Mouse (Mus musculus): ENCODE measurements around the gene Hint2.

The Hint2 gene

DNA sequence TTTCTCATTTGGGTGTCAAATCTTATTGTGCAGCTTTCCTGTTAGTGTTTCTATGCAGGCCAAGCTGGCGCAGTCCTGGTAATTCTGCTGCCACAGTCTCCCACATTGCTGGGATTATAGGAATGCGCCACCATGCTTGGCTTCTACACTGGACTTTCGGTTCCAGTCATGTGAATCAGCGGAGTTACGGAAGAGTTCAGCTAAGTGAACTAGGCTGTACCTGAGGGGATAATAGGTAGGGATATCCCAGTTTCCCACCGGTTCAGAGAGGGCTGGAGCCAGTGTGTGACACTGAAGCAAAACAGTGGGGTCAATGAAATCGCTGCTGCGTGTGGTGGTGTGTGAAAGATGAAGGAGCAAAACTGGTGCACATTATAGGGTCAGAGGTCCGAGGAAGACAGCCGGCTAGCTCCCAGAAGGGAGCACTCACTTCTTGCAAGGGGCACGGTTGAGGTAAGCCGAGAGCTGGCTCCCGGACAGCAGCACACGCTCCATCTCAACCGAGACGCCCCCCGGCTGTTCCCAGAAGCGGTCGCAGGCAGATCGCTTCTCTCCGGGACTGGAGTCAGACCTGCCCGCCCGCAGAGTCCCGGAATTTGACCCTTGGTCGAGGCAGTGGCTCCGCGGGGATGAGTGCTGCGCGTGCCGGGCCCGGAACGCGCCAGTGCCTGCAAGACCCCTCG, 469 bp downstream of the Hint2 start:
- no peak for DNase-seq (ENCODE audit: low read depth, low spot score)

DNA sequence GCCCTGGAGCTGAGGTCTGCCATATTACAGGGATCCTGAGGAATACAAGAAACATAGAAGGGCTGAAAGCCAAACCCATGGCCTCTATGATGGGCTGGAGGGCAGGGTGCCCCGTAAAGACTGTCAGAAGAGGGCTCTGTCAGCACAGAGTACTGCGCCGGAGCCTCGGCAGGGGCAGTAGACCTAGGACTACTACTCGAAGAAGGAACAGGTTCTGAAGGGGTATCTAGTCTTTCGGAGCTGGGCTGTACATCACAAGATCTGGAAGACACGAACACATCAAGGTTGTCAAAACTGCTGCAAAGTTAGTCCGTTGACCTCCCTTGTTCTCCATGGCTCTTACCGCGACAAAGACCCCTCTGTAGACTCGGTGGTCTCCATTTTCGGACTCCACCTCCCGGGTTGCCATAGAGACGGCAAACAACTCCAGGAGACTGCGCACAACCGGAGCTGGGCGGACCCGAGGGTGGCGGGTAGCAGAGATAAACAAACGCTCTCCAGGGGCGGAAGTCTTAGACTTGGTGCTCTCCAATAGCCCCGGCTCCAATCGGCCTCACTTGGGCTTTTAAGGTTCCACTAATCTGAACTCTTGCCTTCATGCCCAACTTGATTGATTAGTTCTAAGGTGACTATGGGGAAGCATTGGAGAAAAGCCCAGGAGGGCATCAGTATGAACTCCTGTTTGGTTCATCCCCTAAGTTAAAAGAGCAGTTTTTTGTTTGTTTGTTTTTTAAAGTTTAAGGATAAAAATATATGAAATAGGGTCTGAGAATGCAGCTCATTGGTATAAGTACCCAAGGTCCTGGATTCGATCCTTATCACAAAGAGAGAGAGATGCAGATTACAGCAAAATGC, 2.9 kb downstream of the Hint2 start, which contains the start of gene Spag8:
Gene Spag8 (minus strand): TSS at position 434 of the 855 bp plus-strand sequence.
- DNase-seq (ENCODE audit: low read depth, low spot score) = peak; percentile 57

DNA sequence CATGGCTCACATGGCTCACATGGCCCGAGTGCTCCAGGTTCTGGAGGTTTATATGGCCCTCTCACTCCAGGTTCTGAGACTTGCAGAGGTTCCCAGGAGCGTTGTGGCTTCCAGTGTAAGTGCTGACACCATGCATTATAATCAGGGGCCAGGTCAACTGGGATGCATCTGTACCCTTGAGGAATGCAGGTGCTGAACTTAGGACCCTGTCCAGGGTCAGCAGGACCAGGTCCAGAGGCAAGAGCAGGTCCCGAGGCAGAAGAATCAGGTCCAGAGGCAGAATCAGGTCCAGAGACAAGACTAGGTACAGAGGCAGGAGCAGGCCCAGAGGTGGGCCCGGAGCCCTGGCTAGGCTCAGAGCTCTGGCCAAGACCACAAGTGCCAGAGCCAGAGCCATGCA, 3.5 kb downstream of the Hint2 start:
- DNase-seq (ENCODE audit: low read depth, low spot score) = no peak

DNA sequence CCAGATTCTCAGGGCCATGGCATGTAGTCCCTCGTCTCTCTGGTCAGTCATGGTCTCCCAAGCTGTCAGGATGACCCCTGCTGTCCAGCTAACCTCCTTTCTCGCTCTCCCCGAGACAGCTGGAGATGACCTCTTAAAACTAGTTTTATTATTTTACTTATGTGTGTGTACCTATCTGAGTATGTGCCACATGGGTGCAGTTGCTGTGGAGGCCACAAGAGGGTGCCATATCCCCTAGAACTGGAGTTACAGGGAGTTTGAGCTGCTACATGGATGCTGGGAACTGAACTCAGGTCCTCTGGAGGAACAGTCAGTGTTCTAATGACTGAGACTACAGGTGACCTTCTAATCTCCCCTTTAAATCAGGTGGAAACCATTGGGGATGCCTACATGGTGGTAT, 6.5 kb downstream of the Hint2 start:
- DNase-seq (ENCODE audit: low read depth, low spot score) = no peak

DNA sequence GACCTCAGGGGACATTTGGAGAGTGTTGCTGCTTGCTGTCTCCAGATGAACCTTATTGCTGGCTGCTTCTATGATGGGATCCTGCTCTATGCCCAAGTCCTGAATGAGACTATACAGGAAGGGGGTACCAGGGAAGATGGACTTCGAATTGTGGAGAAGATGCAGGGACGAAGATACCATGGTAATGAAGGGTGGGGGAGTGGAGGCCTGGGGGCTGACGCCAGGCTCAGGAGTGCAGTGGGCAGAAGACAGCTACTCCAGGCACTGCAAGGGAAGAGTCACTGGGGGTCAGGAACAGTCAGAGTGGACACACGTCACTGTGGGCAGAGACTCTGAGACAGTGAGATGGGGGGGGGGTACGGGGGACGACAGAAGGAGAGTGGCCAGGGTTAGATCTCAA, 15.8 kb downstream of the Hint2 start:
- DNase-seq (ENCODE audit: low read depth, low spot score) = no peak

DNA sequence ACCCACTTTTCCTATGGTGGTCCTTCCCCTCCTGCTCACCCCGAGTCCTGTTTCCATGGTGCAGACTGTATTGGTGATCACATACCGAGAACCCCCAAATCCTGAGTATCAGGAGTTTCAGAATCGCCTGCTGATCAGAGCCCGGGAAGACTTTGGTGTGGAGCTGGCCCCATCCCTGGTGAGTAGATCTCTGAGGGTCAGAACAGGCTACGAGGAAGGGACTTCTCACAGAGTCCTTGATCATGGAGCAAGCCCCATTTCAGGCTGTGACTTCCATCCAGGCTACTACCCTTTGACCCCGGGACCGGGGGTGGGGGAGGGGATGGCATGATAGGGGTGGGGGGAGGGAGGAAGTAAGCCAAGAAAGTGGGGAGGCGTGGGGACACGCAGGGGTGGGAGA, 16.2 kb downstream of the Hint2 start:
- DNase-seq (ENCODE audit: low read depth, low spot score) = no peak

GRCm38 (mm10) chr4:43636751-43637150, 19.5 kb downstream of the Hint2 start:
- DNase-seq (ENCODE audit: low read depth, low spot score) = no peak

GRCm38 (mm10) chr4:43634621-43635374, 21.5 kb downstream of the Hint2 start:
- no peak for DNase-seq (ENCODE audit: low read depth, low spot score)

DNA sequence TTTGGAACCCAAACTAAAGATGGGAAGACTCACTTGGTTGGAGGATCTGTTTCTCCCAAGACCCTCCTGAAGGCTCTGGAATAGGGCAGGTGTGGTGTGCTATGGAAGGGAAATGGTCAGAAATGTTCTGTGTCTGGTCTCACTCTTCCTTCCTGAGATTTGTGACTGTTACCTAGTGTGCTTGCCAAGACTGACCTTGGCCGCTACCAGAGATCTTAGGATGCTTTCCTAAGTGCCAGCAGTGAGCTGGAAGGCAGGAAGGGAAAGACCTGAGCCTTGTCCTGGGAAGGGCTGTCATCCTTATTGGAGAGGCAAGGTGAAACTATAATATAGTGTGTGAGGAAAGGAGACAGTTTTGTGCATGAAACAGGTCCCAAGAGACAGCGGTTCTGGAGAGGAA, 22.5 kb downstream of the Hint2 start:
- no peak for DNase-seq (ENCODE audit: low read depth, low spot score)

DNA sequence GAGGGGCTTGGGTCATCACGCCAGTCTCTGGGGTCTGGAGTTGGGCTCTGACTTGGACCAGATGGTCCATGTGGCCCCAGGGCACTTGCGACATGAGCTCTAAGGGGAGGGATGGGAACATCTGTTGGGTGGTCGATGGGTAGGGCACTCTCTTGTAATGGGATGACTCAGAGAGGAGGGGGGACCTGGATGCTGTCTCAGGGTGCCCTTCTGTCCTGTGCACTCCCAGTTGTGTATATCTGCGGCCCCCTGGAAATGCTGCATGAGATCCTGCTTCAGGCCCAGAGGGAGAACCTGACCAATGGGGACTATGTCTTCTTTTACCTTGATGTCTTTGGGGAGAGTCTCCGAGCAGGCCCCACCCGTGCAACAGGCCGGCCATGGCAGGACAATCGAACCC, 23.0 kb downstream of the Hint2 start:
- no peak for DNase-seq (ENCODE audit: low read depth, low spot score)

GRCm38 (mm10) chr4:43631956-43632920, 24.0 kb downstream of the Hint2 start:
- no peak for DNase-seq (ENCODE audit: low read depth, low spot score)

GRCm38 (mm10) chr4:43631046-43631955, 25.0 kb downstream of the Hint2 start, which contains the start of gene Npr2:
Gene Npr2 (plus strand): TSS chr4:43631935.
- peak; percentile 13 for DNase-seq (ENCODE audit: low read depth, low spot score)

DNA sequence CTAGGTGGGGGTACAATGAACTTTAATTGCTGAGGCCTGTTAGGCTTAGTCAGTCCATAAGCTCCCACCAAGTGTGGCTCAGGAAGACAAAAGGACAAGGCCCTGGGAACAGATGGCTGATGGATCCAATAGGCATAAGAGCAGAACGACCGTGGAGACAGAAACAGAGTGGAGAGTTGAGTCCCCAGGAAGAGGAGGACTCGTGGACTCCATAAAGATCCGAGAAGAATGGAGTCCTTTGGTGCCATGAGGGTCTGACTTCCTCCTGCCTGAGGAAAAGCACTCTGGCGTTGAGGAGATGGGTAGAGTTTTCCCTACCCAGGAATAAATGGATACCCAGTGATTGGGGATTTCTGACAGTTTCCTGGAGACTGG, 25.6 kb downstream of the Hint2 start:
- DNase-seq (ENCODE audit: low read depth, low spot score) = peak; percentile 10

DNA sequence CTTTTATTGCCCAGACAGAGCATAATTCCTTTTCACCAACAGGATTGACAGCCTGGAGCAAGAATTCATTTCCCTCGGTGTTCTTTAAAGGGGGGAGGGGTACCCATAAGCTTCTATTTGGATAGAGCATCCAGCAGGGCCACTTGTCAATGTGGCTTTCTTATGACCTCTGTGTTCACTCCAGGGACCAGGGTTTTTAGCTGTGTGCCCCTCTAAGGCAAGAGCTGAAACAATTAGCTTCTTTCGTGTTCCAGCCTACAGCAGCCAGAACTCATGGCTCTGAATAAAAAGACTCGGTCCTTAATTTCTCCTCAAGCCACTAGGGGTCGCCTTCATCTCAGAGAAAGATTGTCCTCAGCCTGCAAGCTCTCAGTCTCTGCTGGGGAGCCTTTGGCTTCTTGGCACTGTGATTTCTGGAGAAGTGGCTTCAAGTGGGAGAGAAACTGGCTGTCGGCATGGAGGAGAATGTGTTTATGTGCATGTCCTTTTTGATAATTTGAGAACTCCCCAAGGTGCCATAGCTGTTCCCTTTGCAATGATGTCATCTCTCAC, 26.2 kb downstream of the Hint2 start:
- peak; percentile 88 for DNase-seq (ENCODE audit: low read depth, low spot score)

DNA sequence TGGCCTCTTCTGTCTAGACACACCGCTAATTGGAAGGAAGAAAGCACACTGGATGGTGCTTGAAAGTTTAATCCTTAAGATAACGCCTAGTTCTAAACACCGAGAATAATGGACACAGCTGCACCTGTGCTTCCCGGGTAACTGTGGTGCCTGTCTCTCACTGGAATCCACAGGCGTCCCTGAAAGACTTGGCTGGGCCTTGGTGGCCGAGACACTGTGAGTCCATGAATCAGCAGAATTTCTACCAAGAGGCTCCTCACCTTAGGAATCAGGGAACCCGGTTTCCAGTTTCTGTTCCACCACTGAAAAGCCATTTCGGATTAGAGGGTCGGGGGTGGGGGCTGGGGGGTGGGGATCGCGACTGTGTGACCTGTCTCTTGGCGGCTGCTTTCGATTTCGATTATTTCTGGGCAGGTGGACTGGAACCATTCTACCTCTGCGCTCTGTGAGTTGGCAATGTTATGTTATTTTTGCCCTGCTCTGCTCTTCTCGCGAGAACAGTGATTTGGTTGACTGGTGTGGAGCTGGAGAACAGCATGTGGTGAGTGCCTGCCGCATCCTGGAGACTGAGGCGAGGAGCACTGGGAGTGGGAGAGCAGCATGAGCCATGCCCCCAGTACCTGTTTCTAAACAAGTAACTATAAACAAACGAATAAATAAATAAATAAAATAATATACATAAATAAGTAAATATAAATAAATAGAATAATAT, 27.0 kb downstream of the Hint2 start:
- DNase-seq (ENCODE audit: low read depth, low spot score) = no peak

GRCm38 (mm10) chr4:43620146-43620778, 36.0 kb downstream of the Hint2 start:
- no peak for DNase-seq (ENCODE audit: low read depth, low spot score)

- DNase-seq (ENCODE audit: low read depth, low spot score) = no peak
These were observed 43.1 kb downstream of the Hint2 start for GRCm38 (mm10) chr4:43613060-43613730.

DNA sequence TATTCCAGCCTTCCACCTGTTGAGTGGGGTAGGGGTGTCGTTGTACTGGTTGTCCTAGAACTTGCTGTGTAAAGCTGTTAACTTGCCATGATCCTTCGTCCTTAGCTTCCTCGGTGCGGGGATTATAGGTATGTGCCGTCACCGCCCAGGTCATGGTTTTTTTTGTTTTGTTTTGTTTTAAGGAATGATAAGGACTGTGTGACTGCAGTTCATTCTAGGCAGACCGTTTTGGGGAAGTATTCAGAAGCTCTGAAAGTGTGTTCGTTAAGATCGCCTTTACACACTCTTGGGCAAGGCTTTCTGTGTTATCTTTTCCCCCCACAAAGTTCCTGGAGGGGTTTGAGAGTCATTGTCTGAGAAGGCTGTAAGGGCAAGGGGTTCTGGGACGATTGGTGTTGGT, 43.7 kb downstream of the Hint2 start:
- DNase-seq (ENCODE audit: low read depth, low spot score) = no peak

All from forelimb bud, embryonic 11.5 days (tissue).